Mouse (Mus musculus) frontal cortex, postnatal 14 days (tissue): ENCODE results near the gene Plb1.

ENCODE experiments used
- DNase-seq, 2 experiments: peaks; one replicate each; pipeline ENCODE4 v3.0.0; 2022; ENCODE audit warnings: low spot score in 2 of 2

Plb1 gene

DNA sequence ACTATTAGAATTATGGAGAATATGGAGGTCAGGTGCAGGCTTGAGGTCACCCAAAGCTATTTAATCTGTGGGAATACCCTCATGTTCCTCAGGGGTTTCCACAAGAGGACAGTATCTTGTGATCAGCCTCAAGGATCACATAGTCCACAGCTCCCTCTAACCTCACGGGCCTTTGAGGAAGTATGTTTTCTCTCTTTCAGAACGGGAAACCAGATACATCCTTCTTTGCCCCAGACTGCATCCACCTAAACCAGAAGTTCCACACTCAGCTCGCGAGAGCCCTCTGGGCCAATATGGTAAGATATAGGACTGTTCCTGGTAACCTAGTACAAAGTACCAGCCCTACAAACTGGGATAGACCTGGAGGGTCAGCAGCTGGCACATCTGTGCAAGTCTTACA lies 100.1 kb downstream of the Plb1 start:
- DNase-seq, result no peak

DNA sequence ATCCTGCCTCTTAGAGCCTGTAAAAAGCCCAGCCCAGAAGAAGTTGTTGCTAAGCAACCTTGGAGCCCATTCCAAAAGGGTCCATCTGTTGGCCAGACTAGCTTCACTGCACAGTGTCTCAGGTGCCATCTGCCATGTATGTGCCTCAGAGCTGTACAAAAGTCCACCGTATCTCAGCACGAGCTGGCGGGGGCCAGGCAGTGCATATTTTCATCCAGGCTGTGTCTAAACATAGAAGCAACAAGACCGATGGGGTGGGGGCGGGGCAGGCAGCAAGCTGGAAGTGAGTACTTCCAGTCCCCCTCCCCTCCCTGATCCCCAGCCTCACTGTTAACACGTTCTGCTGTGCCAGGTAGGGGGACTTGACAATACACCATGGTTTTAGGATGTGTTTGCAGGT lies 102.7 kb downstream of the Plb1 start:
- DNase-seq, result peak; percentile 56 to 75

DNA sequence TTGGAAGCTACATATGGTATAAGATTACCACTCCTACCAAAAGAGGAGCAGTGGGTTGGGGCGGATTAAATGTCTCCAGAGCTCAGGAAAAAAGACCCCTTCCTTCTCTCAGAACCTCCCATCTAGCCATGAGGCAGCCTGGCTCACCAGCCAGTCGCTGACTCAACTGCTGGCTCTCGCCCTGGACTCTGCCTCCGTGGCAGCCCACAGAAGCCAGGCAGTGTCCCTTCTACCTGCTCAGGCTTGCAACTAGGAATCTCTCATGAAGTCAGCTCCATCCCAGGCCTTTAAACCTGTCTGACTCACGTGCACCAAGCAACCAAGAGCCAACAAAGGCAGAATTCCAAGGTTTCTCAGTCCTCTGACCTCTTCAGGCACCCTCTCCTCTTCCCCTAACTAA lies 103.6 kb downstream of the Plb1 start:
- DNase-seq, result no peak

DNA sequence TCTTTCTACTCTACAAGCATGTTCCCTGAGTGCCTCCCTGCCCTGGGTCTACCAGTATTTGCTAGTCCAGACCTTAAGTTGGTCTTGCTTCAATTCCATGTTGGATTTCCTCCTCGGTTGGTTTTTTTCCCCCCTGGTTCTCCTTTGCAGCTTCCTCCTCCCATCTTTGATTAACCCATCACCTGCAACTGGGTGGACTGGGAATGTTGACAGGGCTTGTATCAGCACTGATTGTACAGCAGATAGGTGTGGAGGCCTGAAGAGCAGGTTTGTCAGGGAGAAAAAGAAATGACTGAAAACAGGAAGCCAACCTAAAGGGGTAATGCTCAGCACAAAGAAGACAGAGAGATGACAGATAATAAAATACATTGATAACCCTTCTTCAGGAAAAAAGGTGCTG lies 104.8 kb downstream of the Plb1 start:
- DNase-seq, result no peak

DNA sequence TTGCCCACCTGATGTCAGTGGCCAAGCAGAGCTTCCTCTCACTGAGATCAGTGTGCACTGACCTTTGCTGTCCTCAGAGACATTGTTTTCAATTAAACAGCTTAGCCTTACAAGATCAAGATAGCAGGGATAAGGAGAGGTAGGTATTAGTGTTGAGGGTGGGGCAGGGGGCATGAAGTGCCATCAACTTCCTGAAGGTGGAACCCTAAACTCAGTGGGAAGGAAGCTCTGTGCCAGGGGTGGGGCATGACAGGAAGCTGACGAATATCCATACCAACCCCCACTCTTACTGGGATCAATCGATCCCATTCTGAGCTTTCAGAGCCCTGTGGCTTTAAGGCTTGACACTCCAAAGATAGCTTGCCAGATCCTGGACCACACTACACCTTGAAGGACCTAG lies 105.8 kb downstream of the Plb1 start:
- DNase-seq, result no peak

DNA sequence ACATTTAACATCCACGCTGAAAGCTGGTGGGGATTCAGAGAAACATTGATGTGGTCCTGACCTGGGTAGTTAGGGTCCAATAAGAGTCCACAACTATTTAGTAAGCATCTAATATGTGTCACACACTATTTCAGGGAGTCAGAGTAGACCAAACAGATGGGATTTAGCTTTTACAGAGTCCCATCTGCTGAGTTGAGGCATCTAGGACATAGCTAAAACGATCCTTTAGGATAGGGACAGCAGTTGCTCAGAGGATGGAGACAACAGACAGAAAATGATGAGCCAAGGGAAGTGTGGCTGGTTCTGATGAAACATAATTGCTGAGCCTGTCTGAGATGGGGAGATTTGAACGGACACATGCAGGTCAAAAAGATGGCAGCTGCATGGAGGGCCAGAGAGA lies 106.3 kb downstream of the Plb1 start:
- no peak for DNase-seq

DNA sequence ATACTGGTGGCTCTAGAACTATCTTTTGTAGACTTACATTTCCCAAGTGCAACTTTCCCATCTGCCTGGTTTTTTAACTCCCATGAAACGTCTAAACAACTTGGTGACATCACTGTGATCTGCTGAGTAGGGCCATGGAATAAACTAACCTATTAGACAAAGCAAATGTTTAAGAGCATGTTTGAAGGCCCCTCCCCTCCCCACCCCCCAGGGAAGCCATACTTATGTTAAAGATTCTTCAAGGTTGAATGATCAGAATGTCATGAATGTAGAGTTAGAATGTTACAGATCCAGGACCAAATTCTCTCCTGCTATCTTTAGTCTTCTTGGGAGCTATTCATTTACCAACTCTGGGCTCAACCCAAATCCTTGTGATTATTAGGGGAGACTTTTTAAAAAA lies 107.7 kb downstream of the Plb1 start:
- no peak for DNase-seq

DNA sequence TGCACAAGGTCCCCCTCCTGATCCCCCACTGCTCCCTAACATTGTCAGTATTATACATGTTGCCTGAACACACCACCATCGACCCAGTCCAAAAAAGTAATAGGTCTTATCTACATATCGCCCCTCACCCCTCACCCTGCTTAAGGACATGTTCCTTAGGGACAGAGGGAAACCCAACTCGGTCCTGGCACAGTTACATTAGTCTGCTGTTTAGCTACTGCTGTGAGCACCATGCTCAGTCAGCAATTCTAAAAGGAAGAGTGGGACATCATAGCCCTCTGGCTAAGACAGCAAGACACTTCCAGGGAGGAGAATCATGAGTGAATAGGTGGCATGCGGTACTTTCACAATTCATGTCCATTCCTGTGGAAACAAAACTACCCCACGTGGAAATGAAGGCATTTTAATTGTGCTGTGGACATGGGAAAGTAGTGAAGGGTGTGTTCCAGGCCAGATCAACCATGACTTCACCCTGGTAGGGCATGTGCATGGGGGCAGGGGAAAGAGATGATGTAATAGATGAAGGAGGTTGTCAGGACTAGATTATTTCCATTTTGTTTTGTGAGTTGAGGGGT lies 110.3 kb downstream of the Plb1 start:
- DNase-seq, result no peak

DNA sequence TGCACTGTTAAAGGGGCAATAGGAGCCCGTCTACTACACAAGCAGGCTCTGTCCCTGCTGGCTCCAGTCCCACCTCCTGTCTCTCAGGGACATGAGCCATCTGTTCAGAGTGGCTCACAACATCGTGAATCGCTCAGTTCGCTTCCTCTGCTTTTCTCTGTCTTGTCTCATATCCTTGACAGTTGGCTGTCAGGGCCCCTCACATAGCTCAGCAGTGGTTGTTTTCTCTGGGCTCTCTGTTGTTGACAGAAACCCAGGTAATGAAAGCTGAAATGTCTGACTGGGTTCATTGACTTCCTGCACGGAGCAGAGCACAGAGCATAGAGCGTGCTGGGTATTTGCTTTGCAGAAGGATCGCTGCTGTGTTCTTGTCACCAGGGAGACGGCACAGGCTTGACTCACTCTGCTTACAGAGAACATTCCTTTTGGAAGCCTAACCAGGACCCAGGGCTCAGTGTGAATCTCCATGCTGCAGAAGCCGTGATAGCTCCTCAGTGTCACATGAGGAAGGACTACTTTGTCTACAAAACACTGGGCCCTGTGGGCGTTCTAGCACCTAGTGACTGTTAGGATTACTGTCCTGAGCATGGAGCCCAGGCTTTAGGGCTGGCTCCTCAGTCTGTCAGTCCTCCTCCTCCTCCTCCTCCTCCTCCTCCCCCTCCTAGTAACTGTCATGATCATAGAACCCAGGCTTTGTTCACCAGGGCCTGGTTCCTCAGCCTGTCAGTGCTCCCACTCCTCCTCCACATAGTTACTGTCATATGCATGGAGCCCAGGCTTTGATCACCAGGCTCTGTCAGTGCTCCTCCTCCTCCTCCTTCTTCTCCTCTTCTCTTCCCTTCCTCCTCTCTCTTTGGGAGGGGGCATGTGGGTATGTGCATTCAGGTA lies 113.8 kb downstream of the Plb1 start:
- DNase-seq, result peak; percentile 55 to 59

DNA sequence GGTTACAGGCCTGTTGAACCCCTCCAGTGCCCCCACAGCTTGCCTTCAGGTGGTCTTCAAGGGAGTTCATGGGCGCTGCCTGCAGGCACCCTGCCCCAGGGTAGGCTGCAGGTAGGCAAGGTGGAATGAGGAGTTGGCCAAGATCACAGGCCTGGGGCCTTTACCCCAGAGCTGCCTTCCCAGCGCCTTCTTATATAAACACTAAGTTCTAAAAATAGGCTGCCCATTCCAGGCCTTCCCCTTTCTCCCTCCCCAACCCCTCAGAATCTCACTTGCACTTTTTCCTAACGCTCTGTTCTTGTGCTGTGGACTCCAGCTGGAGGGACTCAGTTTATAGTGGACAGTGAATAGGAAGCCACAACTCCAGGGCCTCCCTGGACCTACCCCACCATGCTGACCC lies 117.2 kb downstream of the Plb1 start:
- no peak for DNase-seq

DNA sequence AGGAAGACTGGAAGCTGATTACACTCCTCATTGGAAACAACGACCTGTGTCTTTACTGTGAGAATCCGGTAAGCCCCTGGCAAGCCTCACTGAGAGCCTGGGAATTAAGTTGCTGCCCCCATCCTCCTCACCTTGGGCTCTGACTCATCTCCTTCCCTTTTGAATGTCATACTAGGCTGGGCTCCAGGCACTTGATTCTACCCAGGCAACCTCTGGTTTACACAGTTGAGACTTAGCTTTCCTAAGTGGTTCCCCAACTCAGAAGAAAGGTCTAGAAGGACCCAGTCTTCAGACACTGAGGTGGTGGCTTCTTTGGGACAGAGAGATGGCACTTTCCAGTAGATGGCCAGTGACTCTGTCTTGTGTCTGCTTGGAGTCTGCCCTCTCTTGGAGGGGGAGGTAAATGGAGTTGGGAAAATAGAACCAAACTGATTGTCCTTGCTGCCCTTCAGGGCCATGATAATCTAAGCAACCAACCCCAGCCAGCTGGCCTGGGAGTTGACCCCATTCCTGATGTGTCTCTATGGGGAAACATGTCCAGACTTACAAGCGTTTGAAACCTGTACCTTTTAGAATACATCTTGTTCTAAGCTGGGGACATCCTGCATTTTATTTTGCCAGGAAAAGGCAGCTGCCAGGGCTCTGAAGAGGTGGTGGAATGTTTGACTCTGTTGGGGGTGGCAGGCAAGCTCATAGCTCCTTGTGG lies 118.2 kb downstream of the Plb1 start:
- no peak for DNase-seq

DNA sequence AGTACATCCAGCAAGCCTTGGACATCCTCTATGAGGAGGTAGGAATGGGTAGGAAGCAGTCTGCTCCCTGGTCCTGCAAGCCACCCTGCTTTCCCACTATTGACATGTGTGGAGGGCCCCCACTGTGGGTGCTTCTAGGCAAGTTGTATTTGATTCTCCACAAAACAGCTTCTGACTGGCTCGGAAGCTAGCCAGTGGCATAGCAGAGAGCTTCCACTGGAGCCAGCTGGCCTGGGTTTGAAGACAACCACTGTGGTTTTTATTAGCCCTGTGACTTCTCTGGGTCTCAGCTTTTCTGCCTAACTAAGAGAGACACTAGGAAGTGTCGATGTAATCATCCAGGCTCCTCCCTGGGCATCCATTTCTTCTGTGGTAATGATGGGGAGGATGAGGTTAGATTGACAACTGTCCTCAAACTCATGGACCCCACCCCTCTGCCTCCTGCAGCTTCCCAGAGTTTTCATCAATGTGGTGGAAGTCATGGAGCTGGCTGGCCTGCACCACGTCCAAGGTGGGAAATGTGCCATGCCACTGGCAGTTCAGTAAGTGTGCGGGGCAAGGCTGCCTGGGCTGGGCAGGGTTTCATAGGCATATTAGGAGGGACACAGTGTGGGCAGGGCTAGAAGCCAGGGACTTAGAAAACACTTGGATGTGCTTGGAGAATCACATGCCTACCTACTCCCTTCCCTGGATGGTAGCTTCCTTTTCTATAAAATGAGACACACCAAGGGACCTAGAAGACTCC lies 119.4 kb downstream of the Plb1 start:
- no peak for DNase-seq

DNA sequence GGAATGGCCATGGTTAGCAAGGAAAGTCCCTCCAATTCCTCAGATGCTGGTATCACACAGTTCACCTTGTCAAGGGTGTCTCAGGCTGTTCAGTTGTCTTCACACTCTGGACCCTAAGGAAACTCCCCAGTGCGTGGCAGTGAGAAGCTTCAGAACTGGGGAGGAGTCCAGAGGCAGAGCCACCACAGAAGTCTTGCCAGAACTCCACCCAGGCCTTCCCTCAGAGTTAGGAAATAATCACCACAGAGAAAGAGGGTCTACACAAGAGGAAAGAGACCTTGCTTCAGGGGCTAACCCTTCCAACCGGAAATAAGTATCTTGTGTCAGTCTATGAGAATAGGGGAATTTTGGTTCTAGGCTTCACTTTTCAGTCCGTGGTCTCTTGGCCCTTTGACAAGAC lies 120.3 kb downstream of the Plb1 start:
- no peak for DNase-seq

DNA sequence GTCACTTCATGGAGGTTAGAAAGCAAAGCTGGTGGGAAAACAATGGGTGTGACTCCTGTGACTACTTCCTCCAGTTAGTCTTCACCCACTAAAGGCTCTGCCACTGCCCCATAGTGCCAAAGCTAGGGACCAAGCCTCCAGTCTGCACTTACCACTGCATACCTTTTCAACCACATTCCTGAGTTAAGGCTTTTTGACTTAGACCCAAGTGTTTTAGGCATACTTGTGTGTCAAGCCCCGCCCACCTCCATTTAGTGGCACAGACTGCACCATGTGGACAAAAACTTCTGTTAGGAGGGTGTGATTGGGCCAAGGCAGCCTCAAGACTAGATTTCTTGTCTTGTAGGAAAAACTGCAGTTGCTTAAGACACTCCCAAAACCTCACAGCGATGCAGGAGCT lies 120.8 kb downstream of the Plb1 start:
- no peak for DNase-seq

DNA sequence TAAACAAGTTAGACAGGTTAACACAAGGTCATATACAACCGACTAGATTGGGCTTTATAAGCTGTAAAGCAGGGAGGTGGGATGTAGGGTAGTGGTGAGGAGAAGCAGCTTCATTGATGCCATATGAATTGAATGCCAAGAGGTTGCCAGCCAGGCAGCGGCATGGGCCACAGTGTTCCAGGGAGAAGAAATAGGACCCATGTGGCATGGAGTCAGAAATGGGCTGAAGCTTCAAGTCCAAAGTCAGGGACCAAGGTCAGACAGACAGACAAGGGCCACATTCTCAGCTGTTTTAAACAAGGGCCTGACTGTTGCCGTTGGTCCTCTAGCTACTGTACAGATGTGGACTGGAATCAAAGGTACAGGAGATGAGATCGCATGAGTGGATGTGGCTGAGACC lies 128.0 kb downstream of the Plb1 start:
- DNase-seq, result no peak

DNA sequence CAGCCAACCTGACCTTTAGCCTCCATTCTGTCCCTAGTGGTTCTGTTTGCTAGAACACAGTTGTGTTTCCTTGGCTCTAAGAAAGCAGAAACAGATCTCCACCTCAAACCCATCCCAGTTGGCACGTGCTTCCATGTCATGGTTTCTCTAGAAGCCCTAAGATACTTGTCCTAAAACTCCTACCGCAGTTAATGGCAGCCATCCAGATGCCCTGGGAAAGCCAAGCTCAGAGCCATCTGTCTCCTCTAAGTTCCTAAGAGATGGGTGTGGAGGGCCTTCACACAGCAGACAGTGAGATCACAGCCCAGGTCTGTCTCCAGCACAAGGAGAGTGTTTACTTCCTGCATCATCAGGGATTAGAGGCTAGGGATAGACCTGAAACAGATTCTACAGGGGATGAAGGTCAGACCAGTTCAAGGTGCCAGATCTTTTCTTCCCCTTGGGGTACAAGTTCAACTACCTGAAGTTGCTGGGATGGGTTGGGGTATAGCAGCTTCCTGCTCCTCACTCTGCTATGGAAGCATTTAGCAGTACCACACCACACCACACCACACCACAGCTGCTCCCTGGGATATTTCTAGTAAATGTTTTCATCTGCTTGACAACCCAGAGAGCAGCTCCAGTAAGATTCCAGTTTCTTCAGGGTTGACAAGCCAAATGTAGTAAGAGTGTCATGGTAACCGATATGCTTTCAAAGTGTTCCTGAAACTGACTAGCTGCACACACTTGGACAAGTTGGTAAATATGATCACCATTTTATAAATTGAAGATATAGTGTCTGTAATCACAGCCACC lies 129.1 kb downstream of the Plb1 start:
- no peak for DNase-seq

DNA sequence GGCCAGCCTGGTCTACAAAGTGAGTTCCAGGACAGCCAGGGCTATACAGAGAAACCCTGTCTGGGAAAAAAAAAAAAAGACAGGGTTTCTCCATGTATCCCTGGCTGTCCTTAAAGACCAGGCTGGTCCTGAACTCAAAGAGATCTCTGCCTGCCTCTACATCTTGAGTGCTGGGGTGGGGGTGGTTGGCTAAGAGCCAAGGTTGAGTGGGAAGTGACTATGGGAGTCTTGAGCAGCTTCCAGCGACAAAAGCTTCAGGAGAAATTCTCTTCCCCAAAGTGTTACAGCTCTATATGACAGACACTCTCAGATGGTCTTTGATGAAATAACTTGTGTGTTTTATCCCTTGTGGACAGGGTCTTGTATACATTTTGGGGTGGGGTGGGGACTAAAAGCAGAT lies 136.9 kb downstream of the Plb1 start:
- DNase-seq, result peak in 1 of 2 experiments; percentile 26

DNA sequence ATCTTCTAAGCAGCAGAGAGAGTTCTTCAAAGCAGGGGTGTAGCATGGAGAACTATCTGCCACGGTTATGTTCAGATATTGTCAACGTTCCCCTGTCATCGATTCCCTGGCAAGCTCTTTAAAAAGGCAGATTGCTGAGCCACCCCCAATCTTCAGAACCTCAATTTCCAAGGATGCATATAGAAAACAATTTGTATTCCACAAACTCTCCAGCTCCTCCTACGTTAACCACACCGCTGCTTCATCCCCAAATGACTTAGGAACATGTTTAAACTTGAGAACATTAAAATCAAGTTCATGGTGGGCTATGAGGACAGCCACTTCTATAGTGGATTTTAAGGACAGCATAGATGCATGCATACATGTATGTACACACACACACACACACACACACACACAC lies 138.7 kb downstream of the Plb1 start:
- no peak for DNase-seq

DNA sequence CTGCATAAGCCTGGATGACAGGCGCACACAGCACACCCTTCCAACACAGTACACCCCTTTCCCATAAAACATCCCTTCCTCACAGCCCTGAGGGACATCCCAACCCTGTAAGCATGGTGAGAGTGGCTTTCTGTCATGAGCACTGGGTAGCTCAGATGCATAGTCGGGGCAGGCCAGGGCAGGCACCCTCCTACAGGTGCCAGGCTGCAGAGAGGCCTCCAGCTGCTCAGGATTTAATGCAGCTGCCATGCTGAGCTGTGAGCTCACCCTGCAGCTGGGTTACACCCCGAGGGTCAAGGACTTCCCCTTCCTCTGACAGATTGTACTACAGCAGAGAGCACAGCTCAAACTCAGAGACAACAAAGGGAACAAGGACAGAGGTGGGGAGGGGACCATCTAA lies 146.0 kb downstream of the Plb1 start:
- DNase-seq, result no peak

DNA sequence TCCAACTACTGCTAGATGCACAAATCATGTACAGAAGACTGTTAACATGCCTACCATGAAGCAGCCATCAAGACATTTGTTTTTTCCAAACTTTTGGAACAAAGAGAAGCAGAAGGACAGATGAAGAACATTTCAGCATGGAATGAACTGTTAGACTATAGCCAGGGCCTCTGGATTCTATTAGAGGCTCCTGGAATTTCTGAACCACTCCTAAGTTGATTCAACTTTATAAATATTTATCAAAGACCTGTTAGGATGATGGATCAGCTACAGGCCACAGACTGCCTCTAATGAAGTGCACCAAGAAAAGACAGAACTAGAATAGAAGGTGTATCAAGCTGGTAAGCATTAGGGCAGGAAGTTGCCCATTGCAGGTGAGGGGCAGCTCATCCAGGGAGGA lies 156.1 kb downstream of the Plb1 start:
- no peak for DNase-seq

DNA sequence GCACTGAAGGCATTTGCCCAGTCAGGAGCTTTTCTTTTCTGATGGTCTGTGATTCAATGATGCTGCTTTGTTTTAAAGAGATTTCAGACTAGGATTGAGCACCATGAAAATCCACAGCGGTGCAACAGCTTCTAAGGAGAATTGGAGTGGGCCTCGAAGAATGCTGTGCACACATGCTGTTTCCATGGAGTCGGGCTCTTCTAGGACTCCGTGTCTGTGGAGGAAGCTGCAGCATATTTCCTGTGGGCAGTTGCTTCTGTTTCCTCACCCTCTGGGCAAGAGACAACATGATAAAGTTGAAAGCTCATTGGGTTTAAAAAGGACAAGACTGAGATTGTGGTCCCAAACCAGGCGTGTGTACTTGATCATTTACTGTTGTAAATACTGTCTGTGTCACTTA lies 157.8 kb downstream of the Plb1 start:
- no peak for DNase-seq

DNA sequence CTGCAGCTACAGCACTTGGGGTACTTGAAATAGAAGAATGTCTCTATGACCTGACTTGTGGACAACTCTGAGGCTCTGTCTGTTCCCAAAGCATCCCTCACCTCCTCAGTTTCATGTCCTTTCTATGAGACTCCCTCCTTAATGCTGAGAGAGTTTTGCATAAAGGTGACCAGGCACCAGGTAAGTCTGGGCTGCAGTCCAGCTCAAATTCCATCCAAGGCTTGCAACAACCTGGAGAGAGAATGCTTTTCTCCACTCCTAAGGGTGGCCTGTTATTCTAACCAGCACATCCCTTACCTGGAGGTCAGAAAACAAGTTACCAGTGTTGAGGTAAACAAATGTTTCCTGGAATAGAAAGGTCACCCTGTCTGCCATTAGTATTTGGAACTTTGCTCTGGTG lies 159.8 kb downstream of the Plb1 start:
- no peak for DNase-seq
